Mouse (Mus musculus): ENCODE measurements around the gene Mcl1. TPM values are rescaled to one million over a fixed set of nuclear protein-coding genes. Genes with fewer than 3 reads are reported as not detected.
"Not testable (repeated sequence)": the region's sequence is repeated elsewhere in the genome, so short reads cannot be mapped to it uniquely, and the experiment has no call there.

Gene Mcl1
- total and polyA plus RNA-seq, 2 experiments: 39.4 to 57.5 TPM

DNA sequence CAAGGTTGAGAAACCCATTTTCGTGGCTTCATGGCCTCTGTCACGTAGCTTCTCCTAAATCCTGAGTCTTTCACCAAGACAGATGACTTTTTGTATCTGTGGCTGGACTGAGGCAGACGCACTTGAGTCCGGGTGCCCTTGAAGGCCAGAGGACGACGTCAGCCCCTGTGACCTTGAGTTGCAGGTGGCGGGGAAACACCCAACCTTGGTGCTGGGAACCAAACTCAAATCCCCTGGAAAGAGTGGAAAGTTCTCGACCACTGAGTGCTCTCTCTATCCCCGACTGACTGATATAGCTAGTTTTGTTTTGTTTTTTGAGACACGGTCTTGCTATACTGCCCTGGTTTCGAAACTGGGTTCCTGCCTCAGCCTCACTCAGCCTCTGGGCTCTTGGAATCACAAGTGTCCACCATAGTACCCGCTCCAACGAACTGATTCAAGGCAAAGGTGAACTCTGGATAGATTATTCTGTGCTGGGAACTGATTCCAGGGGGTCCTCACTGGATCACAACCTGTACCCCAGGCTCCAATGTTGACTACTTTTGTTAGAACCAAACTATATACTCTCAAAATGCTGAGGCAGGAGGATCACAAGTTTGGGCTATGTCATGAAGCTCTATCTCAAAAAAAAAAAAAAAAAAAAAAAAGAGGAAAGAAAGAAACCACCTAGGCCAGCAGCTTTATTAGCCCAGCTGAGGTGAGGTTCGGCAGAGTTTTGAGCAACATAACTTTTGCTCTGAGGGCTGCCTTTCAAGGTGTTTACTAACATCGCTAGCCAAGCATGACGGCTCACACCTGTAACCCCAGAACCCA is 7.0 kb upstream of the Mcl1 start:
- no peaks in the 10 kb centered on the region for H3K79me2 ChIP-seq (ENCODE audit: control insufficient read depth, insufficient read depth, low read length)
- peak overlapping the region; percentile 31 for H3K27ac ChIP-seq (replicated peaks; ENCODE audit: insufficient read depth, low read depth, low read length)
- no peaks in the 10 kb centered on the region for H3K27me3 ChIP-seq (ENCODE audit: control insufficient read depth, insufficient read depth, low read length)
- H3K4me3 ChIP-seq (ENCODE audit: insufficient read depth, low read depth, low read length): no peak overlapping the region
- no peaks in the 10 kb centered on the region for H3K36me3 ChIP-seq (ENCODE audit: control insufficient read depth, insufficient read depth, low read length)
- no peak for DNase-seq (ENCODE audit: extremely low read depth, low read depth, low spot score)
- 88% methylated on average over 16 of the region's 16 CpGs for WGBS
- TF ChIP-seq POLR2A (IDR thresholded peaks at IDR 0.05; ENCODE audit: extremely low read depth, insufficient read depth, low read length): no peak
- TF ChIP-seq CTCF (IDR thresholded peaks at IDR 0.05; ENCODE audit: low read depth, low read length): no peak
- peaks cover 4% of the 10 kb centered on the region for H3K4me1 ChIP-seq (ENCODE audit: control insufficient read depth, insufficient read depth, low read length)
- H3K9ac ChIP-seq (ENCODE audit: low read depth, low read length): no peak overlapping the region

DNA sequence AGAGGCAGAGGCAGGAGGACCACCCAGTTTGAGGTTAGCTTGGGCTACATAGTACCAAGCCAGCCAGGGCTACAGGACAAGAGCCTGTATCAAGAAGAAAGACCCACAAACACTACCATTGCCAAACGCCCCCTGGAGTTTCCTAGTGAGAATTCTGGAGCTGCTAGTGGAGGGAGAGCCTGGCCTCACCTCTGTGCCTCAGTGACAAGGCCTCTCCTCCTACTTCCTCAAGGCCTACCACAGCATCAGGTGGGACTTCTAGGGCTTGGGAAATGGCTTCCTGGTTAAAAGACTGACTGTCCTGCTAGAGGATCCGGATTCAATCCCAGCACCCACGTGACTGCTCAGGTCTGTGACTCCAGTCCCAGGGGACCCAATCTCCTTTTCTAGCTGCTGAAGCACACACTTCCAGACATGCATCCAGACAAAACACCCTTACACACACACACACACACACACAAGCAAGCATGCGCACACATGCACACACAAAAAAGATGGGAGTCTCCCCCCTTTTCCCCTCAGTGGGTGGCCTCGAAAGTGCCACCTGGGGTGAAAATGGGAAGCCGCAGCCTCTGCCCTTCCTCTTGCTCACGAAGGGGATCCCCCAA is 6.3 kb upstream of the Mcl1 start:
- Histone ChIP-seq H3K27ac (replicated peaks; ENCODE audit: insufficient read depth, low read depth, low read length) (no peak overlapping the region), H3K27me3 (ENCODE audit: control insufficient read depth, insufficient read depth, low read length) (no peaks in the 10 kb centered on the region), H3K36me3 (ENCODE audit: control insufficient read depth, insufficient read depth, low read length) (no peaks in the 10 kb centered on the region), H3K9ac (ENCODE audit: low read depth, low read length) (no peak overlapping the region), H3K79me2 (ENCODE audit: control insufficient read depth, insufficient read depth, low read length) (no peaks in the 10 kb centered on the region), H3K4me3 (ENCODE audit: insufficient read depth, low read depth, low read length) (no peak overlapping the region), H3K4me1 (ENCODE audit: control insufficient read depth, insufficient read depth, low read length) (peaks cover 4% of the 10 kb centered on the region)
- WGBS: 83% methylated on average over 7 of the region's 7 CpGs
- no peak for TF ChIP-seq CTCF (IDR thresholded peaks at IDR 0.05; ENCODE audit: low read depth, low read length)
- TF ChIP-seq POLR2A (IDR thresholded peaks at IDR 0.05; ENCODE audit: extremely low read depth, insufficient read depth, low read length): no peak
- no peak for DNase-seq (ENCODE audit: extremely low read depth, low read depth, low spot score)

DNA sequence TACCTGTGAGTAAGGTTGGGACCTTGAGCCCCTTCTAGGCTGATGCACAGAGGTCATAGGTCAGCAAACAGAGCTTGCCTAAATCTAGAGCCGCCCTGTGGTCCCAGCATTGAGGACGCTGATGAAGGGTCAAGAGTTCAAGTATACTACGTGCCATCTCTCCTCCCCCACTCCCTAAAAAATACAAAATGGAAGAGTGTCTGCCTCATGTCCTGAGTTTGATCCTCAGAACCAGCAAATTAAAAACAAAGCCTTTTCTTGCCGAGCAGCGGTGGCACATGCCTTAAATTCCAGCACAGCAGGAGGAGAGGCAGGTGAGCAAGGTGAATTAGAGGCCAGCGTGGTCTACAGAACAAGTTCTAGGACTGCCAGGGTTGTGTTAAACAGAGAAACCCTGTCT is 5.7 kb upstream of the Mcl1 start:
- no peaks in the 10 kb centered on the region; the same call in 1 of the 2 replicates for H3K79me2 ChIP-seq (ENCODE audit: control insufficient read depth, insufficient read depth, low read length)
- TF ChIP-seq CTCF (IDR thresholded peaks at IDR 0.05; ENCODE audit: low read depth, low read length) (no peak), POLR2A (IDR thresholded peaks at IDR 0.05; ENCODE audit: extremely low read depth, insufficient read depth, low read length) (no peak)
- peaks cover 8% of the 10 kb centered on the region for H3K4me1 ChIP-seq (ENCODE audit: control insufficient read depth, insufficient read depth, low read length)
- H3K36me3 ChIP-seq (ENCODE audit: control insufficient read depth, insufficient read depth, low read length): no peaks in the 10 kb centered on the region
- H3K4me3 ChIP-seq (ENCODE audit: insufficient read depth, low read depth, low read length): no peak overlapping the region
- H3K9ac ChIP-seq (ENCODE audit: low read depth, low read length): no peak overlapping the region
- H3K27me3 ChIP-seq (ENCODE audit: control insufficient read depth, insufficient read depth, low read length): no peaks in the 10 kb centered on the region
- no peak for DNase-seq (ENCODE audit: extremely low read depth, low read depth, low spot score)
- 0 out of 2 replicates have a peak overlapping the region, but pooled peaks have one; percentile 0 for H3K27ac ChIP-seq (replicated peaks; ENCODE audit: insufficient read depth, low read depth, low read length)
- WGBS: 59% methylated on average over 6 of the region's 6 CpGs

DNA sequence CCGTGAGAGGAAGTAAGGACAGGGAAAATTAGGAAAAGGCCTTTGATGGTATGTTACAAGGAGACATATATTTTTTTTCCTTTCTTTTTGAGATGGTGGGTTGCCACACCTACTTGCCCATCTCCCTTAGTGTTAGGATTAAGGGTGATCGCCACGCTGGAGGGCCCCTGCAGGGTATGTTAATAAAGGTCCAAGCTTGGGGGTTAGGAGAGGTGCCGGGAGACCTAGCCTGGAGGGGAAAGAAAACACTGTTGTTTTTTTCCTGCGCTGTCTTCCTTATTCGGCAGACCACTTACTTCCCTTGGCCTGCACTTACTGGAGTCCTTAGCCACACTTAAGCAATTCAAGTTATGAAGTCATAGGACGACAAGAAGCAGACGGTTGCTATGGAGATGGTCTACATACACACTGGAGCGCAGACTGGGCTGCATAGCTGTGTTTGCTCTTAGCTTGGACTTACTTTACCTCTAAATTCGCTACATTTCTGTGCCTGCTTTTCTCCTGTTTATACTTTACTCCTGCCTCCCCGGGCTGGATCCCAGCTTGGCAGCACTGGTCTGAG is 5.0 kb upstream of the Mcl1 start:
- TF ChIP-seq POLR2A (IDR thresholded peaks at IDR 0.05; ENCODE audit: extremely low read depth, insufficient read depth, low read length) (no peak), CTCF (IDR thresholded peaks at IDR 0.05; ENCODE audit: low read depth, low read length) (no peak)
- no peak for DNase-seq (ENCODE audit: extremely low read depth, low read depth, low spot score)
- Histone ChIP-seq H3K36me3 (ENCODE audit: control insufficient read depth, insufficient read depth, low read length) (no peaks in the 10 kb centered on the region), H3K27ac (replicated peaks; ENCODE audit: insufficient read depth, low read depth, low read length) (0 out of 2 replicates have a peak overlapping the region, but pooled peaks have one; percentile 27), H3K9ac (ENCODE audit: low read depth, low read length) (no peak overlapping the region), H3K79me2 (ENCODE audit: control insufficient read depth, insufficient read depth, low read length) (no peaks in the 10 kb centered on the region; the same call in 1 of the 2 replicates), H3K4me3 (ENCODE audit: insufficient read depth, low read depth, low read length) (no peak overlapping the region), H3K4me1 (ENCODE audit: control insufficient read depth, insufficient read depth, low read length) (peaks cover 8% of the 10 kb centered on the region), H3K27me3 (ENCODE audit: control insufficient read depth, insufficient read depth, low read length) (no peaks in the 10 kb centered on the region)
- WGBS: 66% methylated on average over 11 of the region's 11 CpGs

DNA sequence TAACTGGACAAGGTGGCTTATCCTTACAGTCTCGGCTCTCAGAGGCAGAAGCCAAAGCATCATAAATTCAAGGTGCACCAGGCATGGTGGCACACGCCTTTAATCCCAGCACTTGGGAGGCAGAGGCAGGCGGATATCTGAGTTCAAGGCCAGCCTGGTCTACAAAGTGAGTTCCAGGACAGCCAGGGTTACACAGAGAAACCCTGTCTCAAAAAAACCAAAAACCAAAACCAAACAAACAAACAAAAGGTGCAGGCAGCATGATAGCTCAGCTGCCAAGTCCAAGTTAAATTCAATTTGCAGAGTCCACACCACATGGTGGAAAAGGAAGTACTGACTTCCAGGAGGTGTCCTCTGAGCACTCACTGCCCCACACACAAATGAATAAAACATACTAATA is 4.2 kb upstream of the Mcl1 start:
- DNase-seq (ENCODE audit: extremely low read depth, low read depth, low spot score); H3K79me2 ChIP-seq (ENCODE audit: control insufficient read depth, insufficient read depth, low read length); H3K27me3 ChIP-seq (ENCODE audit: control insufficient read depth, insufficient read depth, low read length); H3K36me3 ChIP-seq (ENCODE audit: control insufficient read depth, insufficient read depth, low read length); H3K9ac ChIP-seq (ENCODE audit: low read depth, low read length); H3K27ac ChIP-seq (replicated peaks; ENCODE audit: insufficient read depth, low read depth, low read length); H3K4me1 ChIP-seq (ENCODE audit: control insufficient read depth, insufficient read depth, low read length); H3K4me3 ChIP-seq (ENCODE audit: insufficient read depth, low read depth, low read length): not testable (repeated sequence)
- 80% methylated on average over 3 of the region's 3 CpGs for WGBS

Measured in liver, adult 2 months (tissue).